Mouse (Mus musculus) lung, adult 2 months (tissue): ENCODE measurements around the gene Mcat.

Source experiments
- CTCF ChIP-seq: fragments of 200-500 bp; IDR thresholded peaks from 2 replicates; pipeline ENCODE4 v1.5.1; 2011; ENCODE audit warnings: mild to moderate bottlenecking, low read length, control low read depth; ENCODE audit not compliant: insufficient read depth
- POLR2A ChIP-seq: fragments of 200-500 bp; IDR thresholded peaks from 2 replicates; pipeline ENCODE4 v1.6.1; 2011; ENCODE audit warnings: low read depth, mild to moderate bottlenecking, control low read depth, low read length, borderline replicate concordance; ENCODE audit errors: extremely low read depth

- TF ChIP-seq CTCF, result no peak
- no peak for TF ChIP-seq POLR2A
Observed at GRCm38 (mm10) chr15:83530688-83531087, 32.9 kb downstream of the Mcat start.
